Mouse (Mus musculus) liver, adult 2 months (tissue): ENCODE measurements at regions not wholly inside any gene's neighbourhood (a gene's known extent, or its start where the extent isn't known, plus 50 kb on each side); places are given as distances from the start of the nearest gene placed in this dataset.

Experiments
- DNase-seq: peaks from one replicate; pipeline ENCODE4 v3.0.0-alpha.2; 2011; ENCODE audit warnings: low read depth, low spot score; ENCODE audit errors: extremely low read depth
- H3K27ac ChIP-seq: fragments of 200-500 bp; replicated peaks from 2 replicates; pipeline ENCODE4 v1.5.1; 2012; ENCODE audit warnings: low read depth, mild to moderate bottlenecking, control low read depth, inconsistent platforms, low read length; ENCODE audit not compliant: insufficient read depth
- H3K27me3 ChIP-seq: fragments of 200-500 bp; 2 replicates; pipeline ENCODE4 v1.6.1; 2012; ENCODE audit warnings: mild to moderate bottlenecking, moderate library complexity, low read length, inconsistent platforms; ENCODE audit not compliant: control insufficient read depth, insufficient read depth
- H3K36me3 ChIP-seq: fragments of 200-500 bp; 2 replicates; pipeline ENCODE4 v1.6.1; 2012; ENCODE audit warnings: low read length, inconsistent platforms; ENCODE audit not compliant: control insufficient read depth, insufficient read depth
- H3K4me1 ChIP-seq: fragments of 200-500 bp; 2 replicates; pipeline ENCODE4 v1.6.1; 2011; ENCODE audit warnings: low read length; ENCODE audit not compliant: control insufficient read depth, insufficient read depth
- H3K4me3 ChIP-seq: fragments of 200-500 bp; 2 replicates; pipeline ENCODE4 v1.5.1; 2011; ENCODE audit warnings: low read depth, mild to moderate bottlenecking, control low read depth, low read length, moderate library complexity; ENCODE audit not compliant: insufficient read depth
- H3K79me2 ChIP-seq: fragments of 200-500 bp; 2 replicates; pipeline ENCODE4 v1.6.1; 2012; ENCODE audit warnings: inconsistent platforms, mild to moderate bottlenecking, low read length, moderate library complexity; ENCODE audit not compliant: control insufficient read depth, insufficient read depth
- H3K9ac ChIP-seq: fragments of 200-500 bp; 2 replicates; pipeline ENCODE4 v1.6.1; 2012; ENCODE audit warnings: low read depth, mild to moderate bottlenecking, control low read depth, inconsistent platforms, low read length
- CTCF ChIP-seq: fragments of 200-500 bp; IDR thresholded peaks from 2 replicates; pipeline ENCODE4 v1.5.1; 2011; ENCODE audit warnings: low read depth, low read length, control low read depth
- POLR2A ChIP-seq: fragments of 200-500 bp; IDR thresholded peaks from 2 replicates; pipeline ENCODE4 v1.6.1; 2011; ENCODE audit warnings: low read length, control low read depth; ENCODE audit not compliant: insufficient read depth; ENCODE audit errors: extremely low read depth
- WGBS: fragments of 180-500 bp; shearing (Covaris S2); methylation state at CpG from one replicate; pipeline ENCODE4 v1.1.7; 2018; 5-methylcytosine and 5-hydroxymethylcytosine counted together

- H3K4me3 ChIP-seq = no peak overlapping the region
- no peak for TF ChIP-seq POLR2A
- TF ChIP-seq CTCF = no peak
- H3K27me3 ChIP-seq = no peaks in the 10 kb centered on the region
- no peak for DNase-seq
- no peaks in the 10 kb centered on the region for H3K4me1 ChIP-seq
- H3K36me3 ChIP-seq = no peaks in the 10 kb centered on the region
- 77% methylated on average over 3 of the region's 3 CpGs for WGBS
- no peak overlapping the region for H3K9ac ChIP-seq
- H3K27ac ChIP-seq = no peak overlapping the region
- H3K79me2 ChIP-seq = no peaks in the 10 kb centered on the region
Observed at GRCm38 (mm10) chr8:86320938-86321337, 259.5 kb downstream of the Abcc12 start.

DNA sequence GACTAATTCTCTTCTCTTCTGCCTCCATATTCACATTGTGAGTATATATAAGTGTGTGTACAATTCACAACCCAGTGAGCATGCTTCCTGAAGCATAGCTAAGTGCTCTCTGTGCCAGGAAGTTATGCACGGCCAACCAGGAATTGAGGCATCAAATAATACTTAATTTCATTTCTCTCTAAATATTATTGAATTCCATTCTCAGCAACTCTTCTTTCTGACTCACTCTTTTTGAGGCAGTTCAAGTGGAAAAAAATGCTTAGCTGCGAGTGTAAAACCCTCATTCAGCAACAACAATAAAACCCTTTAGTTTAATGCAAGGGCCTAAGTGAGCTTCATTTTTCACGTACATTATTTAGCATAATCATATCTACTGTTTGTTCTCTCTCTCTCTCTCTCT lies 262.0 kb downstream of the Abcc12 start:
- Histone ChIP-seq H3K27ac (no peak overlapping the region), H3K4me3 (no peak overlapping the region), H3K4me1 (no peaks in the 10 kb centered on the region), H3K79me2 (no peaks in the 10 kb centered on the region), H3K9ac (no peak overlapping the region), H3K27me3 (no peaks in the 10 kb centered on the region), H3K36me3 (no peaks in the 10 kb centered on the region)
- TF ChIP-seq CTCF = no peak
- no peak for TF ChIP-seq POLR2A
- WGBS = 79% methylated on average over 3 of the region's 3 CpGs
- no peak for DNase-seq

DNA sequence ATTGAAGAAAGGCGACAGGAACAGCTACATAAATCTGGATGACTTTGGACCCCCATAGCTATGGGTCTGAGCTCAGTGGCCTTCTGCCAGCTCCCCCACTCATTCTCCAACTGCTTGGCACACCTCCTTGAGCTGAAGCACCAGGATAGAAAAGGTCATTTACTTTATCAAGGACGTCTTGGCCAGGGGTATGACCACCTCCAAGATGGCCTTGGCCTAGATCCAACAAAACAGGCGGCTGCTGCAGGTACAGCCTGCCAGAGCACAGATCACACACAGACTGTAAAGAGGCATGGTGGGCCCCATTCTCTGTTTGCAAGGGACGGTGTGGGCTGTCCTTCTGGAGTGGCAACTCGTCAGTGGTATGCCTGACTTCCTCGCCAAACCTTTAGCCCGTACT lies 264.2 kb downstream of the Abcc12 start:
- Histone ChIP-seq H3K36me3 (no peaks in the 10 kb centered on the region), H3K27me3 (no peaks in the 10 kb centered on the region), H3K27ac (no peak overlapping the region), H3K4me1 (no peaks in the 10 kb centered on the region), H3K4me3 (no peak overlapping the region), H3K79me2 (no peaks in the 10 kb centered on the region), H3K9ac (no peak overlapping the region)
- 88% methylated on average over 7 of the region's 7 CpGs for WGBS
- no peak for DNase-seq
- TF ChIP-seq CTCF (no peak), POLR2A (no peak)

DNA sequence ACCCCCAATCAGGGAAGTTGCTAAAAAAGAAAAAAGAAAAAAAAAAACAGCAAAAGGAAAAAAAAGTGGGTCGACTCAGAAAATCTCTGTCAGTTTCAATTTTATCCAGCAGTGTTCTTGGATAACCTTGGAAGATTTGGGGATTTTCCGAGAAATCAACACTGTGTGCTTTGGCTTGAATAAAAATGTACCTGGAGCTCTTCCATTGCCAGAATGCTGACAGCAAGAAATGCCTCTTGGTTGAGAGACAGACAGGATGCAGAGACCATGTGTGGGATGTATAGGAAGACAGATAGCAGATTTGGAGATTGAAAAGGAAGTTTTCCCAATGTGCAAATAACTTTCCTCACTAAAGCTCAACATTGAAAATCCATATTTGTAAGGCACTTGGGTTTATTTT lies 271.0 kb downstream of the Abcc12 start:
- 45% methylated on average over 2 of the region's 2 CpGs for WGBS
- H3K4me3 ChIP-seq = no peak overlapping the region
- no peaks in the 10 kb centered on the region for H3K27me3 ChIP-seq
- DNase-seq = no peak
- H3K27ac ChIP-seq = no peak overlapping the region
- H3K36me3 ChIP-seq = no peaks in the 10 kb centered on the region
- no peaks in the 10 kb centered on the region; the same call in 1 of the 2 replicates for H3K4me1 ChIP-seq
- H3K79me2 ChIP-seq = no peaks in the 10 kb centered on the region
- TF ChIP-seq CTCF (no peak), POLR2A (no peak)
- H3K9ac ChIP-seq = no peak overlapping the region

GRCm38 (mm10) chr8:86307339-86307738 lies 273.1 kb downstream of the Abcc12 start:
- TF ChIP-seq POLR2A (no peak), CTCF (no peak)

DNA sequence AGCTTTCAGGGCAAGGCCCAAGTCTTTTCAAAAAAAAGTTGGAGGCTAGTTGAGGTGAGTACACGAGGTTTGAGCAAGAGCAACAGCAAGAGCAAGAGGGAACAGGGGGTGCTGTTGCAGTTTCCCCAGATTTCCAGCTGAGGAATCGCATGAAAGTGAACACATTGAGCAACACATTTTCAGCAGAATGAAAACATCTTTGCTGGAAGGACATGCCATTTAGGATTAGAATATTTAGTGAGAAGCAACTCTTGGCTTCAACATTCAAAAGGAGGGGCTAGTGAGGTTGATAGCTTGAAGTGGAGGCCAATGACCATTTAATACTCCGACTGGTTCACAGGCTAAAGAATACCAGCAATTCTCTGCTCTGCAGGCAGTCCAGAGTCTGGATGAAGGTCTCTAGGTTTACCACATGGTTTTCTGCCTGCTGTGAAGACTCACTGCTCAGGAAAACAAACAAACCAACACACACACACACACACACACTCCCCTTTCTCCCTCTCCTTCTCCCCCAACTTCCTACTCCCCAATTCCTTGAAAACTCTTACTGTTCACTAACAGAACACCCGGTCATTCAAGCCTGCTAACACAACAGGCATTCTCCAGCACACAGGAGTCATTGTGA lies 278.5 kb downstream of the Abcc12 start:
- Histone ChIP-seq H3K79me2 (no peaks in the 10 kb centered on the region), H3K4me1 (no peaks in the 10 kb centered on the region), H3K27me3 (no peaks in the 10 kb centered on the region), H3K36me3 (no peaks in the 10 kb centered on the region), H3K9ac (no peak overlapping the region), H3K4me3 (no peak overlapping the region), H3K27ac (no peak overlapping the region)
- 58% methylated on average over 4 of the region's 4 CpGs for WGBS
- no peak for DNase-seq
- TF ChIP-seq CTCF (no peak), POLR2A (no peak)

More at GRCm38 (mm10) chr8:86307339-86307738, 273.1 kb downstream of the Abcc12 start:
- no peaks in the 10 kb centered on the region; the same call in 1 of the 2 replicates for H3K4me1 ChIP-seq
- H3K27ac ChIP-seq = no peak overlapping the region
- no peaks in the 10 kb centered on the region for H3K79me2 ChIP-seq
- no peaks in the 10 kb centered on the region for H3K36me3 ChIP-seq
- no peak overlapping the region for H3K9ac ChIP-seq
- H3K4me3 ChIP-seq = no peak overlapping the region
- no peak for DNase-seq
- H3K27me3 ChIP-seq = no peaks in the 10 kb centered on the region
- WGBS = 87% methylated on average over 3 of the region's 3 CpGs
